In genomic region chr16:97293273-97293672, GRCm38 (mm10) we compare ENCODE assay signal across 8 mouse cellular contexts.
DNase-seq lines count a peak whose midpoint lies in the region; ATAC-seq and TF ChIP-seq lines count a peak whose summit lies in the region.

No protein-coding gene starts in this region.

- intact Hi-C loops in left cerebral cortex, adult 2 months (cut with DNase I): loop anchor here (2.0 to 10.0 kb wide), 3 partner anchors 396 to 611 kb away; no protein-coding TSS in a partner anchor

- peak; percentile 97 for TF ChIP-seq CTCF in left cerebral cortex, adult 2 months (IDR thresholded peaks at IDR 0.05)

- ATAC-seq in common myeloid progenitor, adult 5-6 weeks (replicated peaks; ENCODE audit: low read depth, poor library complexity, severe bottlenecking): peak; percentile 63
- peak; percentile 88 for ATAC-seq in inflammation-experienced regulatory T-cells, adult 6 months
- ATAC-seq in megakaryocyte-erythroid progenitor cell, adult 5-6 weeks (replicated peaks; ENCODE audit: low FRiP score, low TSS enrichment, poor library complexity, severe bottlenecking): peak; percentile 71
- ATAC-seq in erythroid progenitor cell, adult 5-6 weeks (replicated peaks; ENCODE audit: low FRiP score, poor library complexity, severe bottlenecking): no peak; the same call in 1 of the 2 replicates

- no peak overlapping the region for H3K27ac ChIP-seq in left cerebral cortex, adult 2 months

- DNase-seq in adrenal gland, adult 18-20 months (ENCODE audit: low spot score in 2 of 2): peak; percentile 66 to 67
- peak; percentile 77 for DNase-seq in gastrocnemius, postnatal 10 days
- peak; percentile 66 to 73 for DNase-seq in left cerebral cortex, adult 2 months (ENCODE audit: extremely low spot score in 1 of 2, low spot score in 2 of 2)
- DNase-seq in right cerebral cortex, postnatal 36 days (ENCODE audit: low spot score in 2 of 2): peak; percentile 50 to 51

- no peak overlapping the region for H3K4me3 ChIP-seq in left cerebral cortex, adult 2 months
